Mouse (Mus musculus) ES-E14 (cell line): Measurements from ENCODE around the gene Pxdc1. TPM values are rescaled to one million over a fixed set of nuclear protein-coding genes. Genes with fewer than 3 reads are reported as not detected.

Experiments
- DNase-seq: peaks from one replicate; pipeline ENCODE4 v3.0.0-alpha.2; 2013; ENCODE audit warnings: low read depth, low spot score
- H3K27ac ChIP-seq: 2 replicates; pipeline ENCODE4 v1.5.1; 2012; ENCODE audit warnings: low read depth, mild to moderate bottlenecking, low read length, moderate library complexity, mixed read lengths; ENCODE audit not compliant: poor library complexity, insufficient read depth, severe bottlenecking
- H3K36me3 ChIP-seq: 2 replicates; pipeline ENCODE4 v1.6.1; 2012; ENCODE audit warnings: mild to moderate bottlenecking, low read length, moderate library complexity, mixed read lengths; ENCODE audit not compliant: control insufficient read depth, poor library complexity, insufficient read depth, severe bottlenecking
- H3K4me1 ChIP-seq, 2 experiments: fragments of 150-350 bp in 1 of 2; sonication (generic) in 1 of 2; 2 replicates each; pipeline ENCODE4 v1.6.1; 2012; ENCODE audit warnings: low read length in 2 of 2, mild to moderate bottlenecking in 1 of 2, mixed read lengths in 1 of 2; ENCODE audit not compliant: control insufficient read depth in 2 of 2, insufficient read depth in 2 of 2, poor library complexity in 1 of 2
- H3K4me3 ChIP-seq, 2 experiments: fragments of 150-350 bp in 1 of 2; sonication (generic) in 1 of 2; 2 replicates each; pipeline ENCODE4 v1.5.1; 2012; ENCODE audit warnings: low read length in 2 of 2, low read depth in 1 of 2, mild to moderate bottlenecking in 1 of 2, mixed read lengths in 1 of 2; ENCODE audit not compliant: insufficient read depth in 1 of 2, poor library complexity in 1 of 2, severe bottlenecking in 1 of 2
- H3K9ac ChIP-seq: 2 replicates; pipeline ENCODE4 v1.6.1; 2012; ENCODE audit warnings: low read depth, mild to moderate bottlenecking, low read length, mixed read lengths; ENCODE audit not compliant: poor library complexity, insufficient read depth, severe bottlenecking
- H3K9me3 ChIP-seq: fragments of 150-350 bp; sonication (generic); 2 replicates; pipeline ENCODE4 v1.6.1; 2012; ENCODE audit warnings: low read depth, mild to moderate bottlenecking, low read length; ENCODE audit not compliant: control insufficient read depth, insufficient read depth
- CHD2 ChIP-seq: IDR thresholded peaks from 2 replicates; pipeline ENCODE4 v1.6.1; 2014; ENCODE audit warnings: mild to moderate bottlenecking, low read depth, low read length, inconsistent platforms
- HCFC1 ChIP-seq: IDR thresholded peaks from 2 replicates; pipeline ENCODE4 v1.6.1; 2012; ENCODE audit warnings: low read length, inconsistent platforms, borderline replicate concordance; ENCODE audit not compliant: insufficient read depth
- MAFK ChIP-seq: IDR thresholded peaks from 2 replicates; pipeline ENCODE4 v1.6.1; 2014; ENCODE audit warnings: mild to moderate bottlenecking, low read depth, low read length, inconsistent platforms; ENCODE audit not compliant: insufficient read depth
- ZC3H11A ChIP-seq: IDR thresholded peaks from 2 replicates; pipeline ENCODE4 v1.6.1; 2012; ENCODE audit warnings: low read depth, mild to moderate bottlenecking, inconsistent platforms, low read length, borderline replicate concordance
- ZNF384 ChIP-seq: IDR thresholded peaks from 2 replicates; pipeline ENCODE4 v1.6.1; 2012; ENCODE audit warnings: low read depth, low read length, inconsistent platforms
- in situ Hi-C, 2 experiments: fragments of 600-800 bp; cut with MboI; formaldehyde crosslinking; loops; one replicate each; pipeline ENCODE4 v1.15.1; 2025; ENCODE audit warnings: low sequenced_read_pairs in 2 of 2, inconsistent platforms in 1 of 2; ENCODE audit not compliant: unreplicated experiment in 2 of 2
- total RNA-seq: library from RNA; depleted of rRNA; stranded (reverse); fragments of 300-350 nt; gene quantifications from 2 replicates; pipeline ENCODE4 v1.2.3, GENCODE M21; 2012

The Pxdc1 gene
- total RNA-seq, 1 experiment, result 16.6 TPM

GRCm38 (mm10) chr13:34650371-34650770 lies 2.9 kb downstream of the Pxdc1 start:
- no peak for TF ChIP-seq HCFC1
- TF ChIP-seq CHD2, result no peak
- no peak for TF ChIP-seq ZC3H11A
- TF ChIP-seq MAFK, result no peak
- TF ChIP-seq ZNF384, result no peak
- 0 out of 4 replicates have a peak overlapping the region, but pooled peaks of 1 of the 2 experiments have one; percentile 67 for H3K4me3 ChIP-seq
- H3K9ac ChIP-seq, result no peak overlapping the region

GRCm38 (mm10) chr13:34647751-34648150 lies 5.5 kb downstream of the Pxdc1 start:
- no peak overlapping the region for H3K27ac ChIP-seq
- H3K9ac ChIP-seq, result no peak overlapping the region
- H3K9me3 ChIP-seq, result no peaks in the 10 kb centered on the region
- H3K4me3 ChIP-seq, result no peak overlapping the region
- DNase-seq, result no peak
- in situ Hi-C loops, result no loop called here
- no peaks in the 10 kb centered on the region for H3K36me3 ChIP-seq
- no peak for TF ChIP-seq ZC3H11A
- TF ChIP-seq CHD2, result no peak
- TF ChIP-seq MAFK, result no peak
- TF ChIP-seq ZNF384, result no peak
- TF ChIP-seq HCFC1, result no peak
- H3K4me1 ChIP-seq, result peaks cover 2 to 8% of the 10 kb centered on the region in 2 experiments; a peak in 1 of 4 replicates

More at GRCm38 (mm10) chr13:34650371-34650770, 2.9 kb downstream of the Pxdc1 start:
- no peak overlapping the region for H3K27ac ChIP-seq
- H3K4me1 ChIP-seq, result peaks cover 2 to 5% of the 10 kb centered on the region in 2 experiments; a peak in 1 of 4 replicates
- no peaks in the 10 kb centered on the region for H3K36me3 ChIP-seq
- H3K9me3 ChIP-seq, result no peaks in the 10 kb centered on the region
- DNase-seq, result no peak
- in situ Hi-C loops, result loop anchor here in 1 of 2 experiments (5.0 kb wide), 1 partner anchor 217 kb away; no protein-coding TSS in a partner anchor

- in situ Hi-C loops, result no loop called here
These were observed 6.1 kb downstream of the Pxdc1 start for GRCm38 (mm10) chr13:34647221-34647620.

GRCm38 (mm10) chr13:34646240-34646750 lies 7.0 kb downstream of the Pxdc1 start:
- Histone ChIP-seq H3K9ac (no peak overlapping the region), H3K36me3 (no peaks in the 10 kb centered on the region), H3K27ac (no peak overlapping the region), H3K9me3 (no peaks in the 10 kb centered on the region), H3K4me3 (no peak overlapping the region), H3K4me1 (peaks cover 2 to 7% of the 10 kb centered on the region in 2 experiments; a peak in 1 of 4 replicates)
- in situ Hi-C loops, result no loop called here
- DNase-seq, result no peak
- TF ChIP-seq MAFK (no peak), ZNF384 (no peak), HCFC1 (no peak), CHD2 (no peak), ZC3H11A (no peak)

More at GRCm38 (mm10) chr13:34647221-34647620, 6.1 kb downstream of the Pxdc1 start:
- peaks cover 2 to 8% of the 10 kb centered on the region in 2 experiments; a peak in 1 of 4 replicates for H3K4me1 ChIP-seq
- no peak overlapping the region for H3K9ac ChIP-seq
- H3K27ac ChIP-seq, result no peak overlapping the region
- H3K4me3 ChIP-seq, result no peak overlapping the region
- TF ChIP-seq CHD2, result no peak
- no peak for TF ChIP-seq HCFC1
- no peak for TF ChIP-seq ZNF384
- TF ChIP-seq ZC3H11A, result no peak
- no peak for TF ChIP-seq MAFK
- no peaks in the 10 kb centered on the region for H3K9me3 ChIP-seq
- H3K36me3 ChIP-seq, result no peaks in the 10 kb centered on the region
- no peak for DNase-seq

- Histone ChIP-seq H3K9ac (no peak overlapping the region), H3K36me3 (no peaks in the 10 kb centered on the region), H3K27ac (no peak overlapping the region), H3K9me3 (no peaks in the 10 kb centered on the region), H3K4me1 (peaks cover 2 to 3% of the 10 kb centered on the region in 2 experiments; a peak in 1 of 4 replicates), H3K4me3 (no peak overlapping the region)
- in situ Hi-C loops, result no loop called here
- no peak for DNase-seq
- TF ChIP-seq CHD2 (no peak), MAFK (no peak), ZC3H11A (no peak), HCFC1 (no peak), ZNF384 (no peak)
These were observed 7.8 kb downstream of the Pxdc1 start for GRCm38 (mm10) chr13:34645519-34645918.
